Mouse (Mus musculus): ENCODE measurements at regions not wholly inside any gene's neighbourhood (a gene's known extent, or its start where the extent isn't known, plus 50 kb on each side); places are given as distances from the start of the nearest gene placed in this dataset.

- peak; percentile 13 for DNase-seq (ENCODE audit: extremely low spot score, low spot score)
These were observed 84.1 kb upstream of the Gm28269 start for GRCm38 (mm10) chrX:21828975-21829374.

- no peak for DNase-seq (ENCODE audit: extremely low spot score, low spot score)
These were observed 64.3 kb upstream of the Gm28269 start for GRCm38 (mm10) chrX:21809212-21809611.

DNA sequence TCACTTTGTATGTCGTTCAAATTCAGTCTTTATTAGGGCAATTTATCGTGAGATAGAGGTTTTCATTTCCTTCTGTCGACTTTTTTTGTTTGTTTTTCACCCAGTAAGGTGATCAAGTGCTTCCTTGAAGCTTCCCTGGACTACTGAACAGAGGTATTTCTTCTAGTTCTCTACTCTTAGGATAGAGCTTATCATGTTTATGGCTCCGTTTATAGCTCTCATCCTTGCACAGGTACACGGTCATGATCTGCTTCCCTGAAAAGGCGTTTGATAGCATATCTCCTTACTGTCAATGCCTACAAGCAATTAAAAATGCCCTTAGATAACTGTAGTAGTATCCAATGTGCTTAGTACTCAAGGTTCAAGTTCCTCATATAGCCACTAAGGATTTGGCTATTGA, 56.9 kb upstream of the Gm28269 start:
- DNase-seq (ENCODE audit: extremely low spot score, low spot score): no peak
